Mouse (Mus musculus): ENCODE results near the gene Grip2.

DNA sequence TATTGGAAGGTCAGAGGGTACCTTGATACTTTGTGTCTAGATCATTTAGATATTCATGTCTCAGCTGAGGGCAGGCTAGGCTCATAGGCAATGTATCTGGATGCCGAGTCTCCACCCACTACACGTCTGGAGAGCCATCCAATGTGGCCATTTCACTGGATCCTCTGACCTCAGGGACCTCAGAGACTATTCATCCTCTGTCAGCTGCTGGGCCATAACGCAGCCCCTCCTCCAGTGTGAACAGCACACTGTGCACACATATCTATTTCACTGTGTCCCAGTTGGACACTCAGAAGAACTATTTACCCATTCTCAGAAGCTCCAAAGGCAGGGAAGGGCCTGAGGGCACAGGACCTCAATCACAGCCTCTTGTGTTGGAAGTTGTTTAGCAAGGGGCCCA lies 84.6 kb downstream of the Grip2 start:
- TF ChIP-seq CTCF (IDR thresholded peaks at IDR 0.05; ENCODE audit: low read depth, low read length), result no peak
- TF ChIP-seq GATA1 (IDR thresholded peaks at IDR 0.05; ENCODE audit: borderline replicate concordance, low read length), result no peak
- no peak for TF ChIP-seq POLR2AphosphoS5 (IDR thresholded peaks at IDR 0.05; ENCODE audit: insufficient replicate concordance, low read depth, low read length)
- no peak for TF ChIP-seq GATA2 (IDR thresholded peaks at IDR 0.05; ENCODE audit: borderline replicate concordance, low read depth, low read length)
- no peak for TF ChIP-seq TAL1 (conservative IDR thresholded peaks at IDR 0.05; ENCODE audit: low read depth, low read length)
